Mouse (Mus musculus) small intestine, adult 2 months (tissue): ENCODE measurements around the gene Rabepk.
"Not testable (repeated sequence)": the region's sequence is repeated elsewhere in the genome, so short reads cannot be mapped to it uniquely, and the experiment has no call there.

Experiments
- CTCF ChIP-seq: fragments of 200-500 bp; IDR thresholded peaks from 2 replicates; pipeline ENCODE4 v1.5.1; 2012; ENCODE audit warnings: low read depth, mild to moderate bottlenecking, control low read depth, inconsistent platforms, low read length, moderate library complexity, mixed read lengths; ENCODE audit not compliant: insufficient replicate concordance, insufficient read length; ENCODE audit errors: extremely low read depth
- POLR2A ChIP-seq: fragments of 200-500 bp; IDR thresholded peaks from 2 replicates; pipeline ENCODE4 v1.6.1; 2012; ENCODE audit warnings: low read depth, mild to moderate bottlenecking, control low read depth, inconsistent platforms, low read length, moderate library complexity

DNA sequence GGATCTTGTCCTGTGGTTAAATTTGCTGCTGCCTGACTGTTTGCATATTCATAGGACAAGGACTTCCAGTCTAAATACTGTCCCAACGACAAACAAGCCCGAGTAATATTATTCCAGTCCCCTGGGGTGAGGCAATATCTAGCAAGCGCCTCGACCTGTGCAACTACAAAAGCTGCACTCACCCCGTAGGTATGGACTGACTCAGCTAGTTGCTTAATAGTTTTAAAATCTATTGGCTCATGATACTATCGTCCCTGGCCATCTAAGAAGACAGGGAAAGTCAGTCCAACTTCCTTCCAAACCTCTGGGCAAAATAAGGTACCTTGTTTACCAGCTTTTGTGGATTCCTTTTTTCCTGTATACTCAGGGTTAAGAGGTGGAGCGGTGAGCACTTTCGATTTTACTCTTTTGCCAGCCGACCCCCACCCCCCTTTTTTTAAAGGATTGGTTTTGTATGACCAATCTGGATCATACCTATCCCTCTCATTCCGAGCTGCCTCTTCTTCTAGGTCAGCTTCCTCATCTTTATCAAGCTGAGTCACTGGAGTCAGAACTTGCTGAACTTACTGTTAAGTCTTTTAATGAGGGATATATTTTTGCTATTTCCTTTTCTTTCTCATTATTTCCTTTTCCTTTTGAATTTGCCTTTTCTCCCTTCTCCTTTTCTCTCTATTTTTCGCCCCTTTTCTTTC lies 33.2 kb upstream of the Rabepk start, which contains the start of gene Gm34653:
- TF ChIP-seq CTCF, POLR2A: not testable (repeated sequence)
